Mouse (Mus musculus) liver, embryonic 14.5 days (tissue): ENCODE results near the gene Naa60. TPM values are rescaled to one million over a fixed set of nuclear protein-coding genes. Genes with fewer than 3 reads are reported as not detected.

Experiments used
- ATAC-seq: fragments of 200-750 bp; cut with Nextera tagmentation; 2 replicates; pipeline ENCODE4 v1.8.0; 2017; ENCODE audit warnings: moderate number of reproducible peaks, mild to moderate bottlenecking, moderate library complexity; ENCODE audit not compliant: insufficient read depth
- DNase-seq, 3 experiments: peaks; one replicate each; pipeline ENCODE4 v3.0.0-alpha.2; 2012 to 2013; ENCODE audit warnings: low read depth in 3 of 3, low spot score in 3 of 3
- H3K27ac ChIP-seq: fragments of 300-500 bp; sonication (generic); 2 replicates; pipeline ENCODE4 v1.5.1; 2014; ENCODE audit warnings: moderate library complexity, mild to moderate bottlenecking, control low read depth, inconsistent platforms
- H3K27me3 ChIP-seq: fragments of 300-500 bp; sonication (generic); 2 replicates; pipeline ENCODE4 v1.6.1; 2014; ENCODE audit warnings: mild to moderate bottlenecking, low read length, moderate library complexity; ENCODE audit not compliant: control insufficient read depth, insufficient read depth
- H3K36me3 ChIP-seq: fragments of 300-500 bp; sonication (generic); replicated peaks from 2 replicates; pipeline ENCODE4 v1.6.1; 2014; ENCODE audit warnings: low read depth; ENCODE audit not compliant: control insufficient read depth, insufficient read depth
- H3K4me1 ChIP-seq, 2 experiments: fragments of 200-500 bp in 1 of 2; fragments of 300-500 bp in 1 of 2; sonication (generic) in 1 of 2; replicated peaks; 2 replicates each; pipeline ENCODE4 v1.6.1; 2012 to 2014; ENCODE audit warnings: antibody characterized with exemption in 1 of 2, inconsistent platforms in 1 of 2, low read length in 1 of 2; ENCODE audit not compliant: control insufficient read depth in 2 of 2, insufficient read depth in 2 of 2
- H3K4me2 ChIP-seq: fragments of 300-500 bp; sonication (generic); 2 replicates; pipeline ENCODE4 v1.6.1; 2014; ENCODE audit warnings: low read depth, mild to moderate bottlenecking, control low read depth, moderate library complexity
- H3K4me3 ChIP-seq, 2 experiments: fragments of 200-500 bp in 1 of 2; fragments of 300-500 bp in 1 of 2; sonication (generic) in 1 of 2; 2 replicates each; pipeline ENCODE4 v1.5.1; 2012 to 2014; ENCODE audit warnings: low read depth in 2 of 2, low read length in 2 of 2, mild to moderate bottlenecking in 2 of 2, control low read depth in 1 of 2, inconsistent platforms in 1 of 2, moderate library complexity in 1 of 2; ENCODE audit not compliant: insufficient read depth in 1 of 2
- H3K9ac ChIP-seq: fragments of 300-500 bp; sonication (generic); replicated peaks from 2 replicates; pipeline ENCODE4 v1.6.1; 2014; ENCODE audit warnings: mild to moderate bottlenecking, control low read depth, moderate library complexity
- H3K9me3 ChIP-seq: fragments of 300-500 bp; sonication (generic); 2 replicates; pipeline ENCODE4 v1.6.1; 2016; ENCODE audit warnings: low read length, mixed read lengths; ENCODE audit not compliant: control insufficient read depth
- CTCF ChIP-seq: IDR thresholded peaks from 2 replicates; pipeline ENCODE4 v1.5.1; 2016; ENCODE audit warnings: antibody characterized with exemption, low read depth, control low read depth
- EP300 ChIP-seq: IDR thresholded peaks from 2 replicates; pipeline ENCODE4 v1.6.1; 2016; ENCODE audit warnings: antibody characterized with exemption, low read depth
- WGBS: fragments of 180-500 bp; shearing (Covaris S2); extraction: QIAGEN DNeasy Blood & Tissue Kit; methylation state at CpG from one replicate; pipeline ENCODE4 v1.1.7; 2014; ENCODE audit not compliant: insufficient replicate concordance; 5-methylcytosine and 5-hydroxymethylcytosine counted together
- polyA plus RNA-seq, 2 experiments: library from polyadenylated mRNA; depleted of rRNA in 1 of 2; stranded (reverse) in 1 of 2; unstranded in 1 of 2; fragments of >200 nt; fragmentation: Nextera tagmentation in 1 of 2; extraction: Ambion mirVana in 1 of 2; gene quantifications; 2 replicates each; pipeline versions ENCODE4 v1.2.1 to v1.2.3; 2012 to 2014

The Naa60 gene
- polyA plus RNA-seq, 2 experiments: 14.9 to 19.3 TPM

GRCm38 (mm10) chr16:3907471-3907870 is 35.3 kb downstream of the Naa60 start:
- Histone ChIP-seq H3K4me3 (no peak overlapping the region), H3K4me1 (peaks cover 0 to 5% of the 10 kb centered on the region in 2 experiments; a peak in 2 of 4 replicates), H3K9me3 (no peaks in the 10 kb centered on the region), H3K27me3 (no peaks in the 10 kb centered on the region), H3K9ac (no peak overlapping the region), H3K4me2 (no peak overlapping the region), H3K27ac (no peak overlapping the region), H3K36me3 (peaks cover 3% of the 10 kb centered on the region)
- TF ChIP-seq EP300: no peak
- TF ChIP-seq CTCF: no peak
- ATAC-seq (no peak), DNase-seq (no peak)
- WGBS: 63% methylated on average over 2 of the region's 2 CpGs

GRCm38 (mm10) chr16:3908537-3909111 is 36.4 kb downstream of the Naa60 start, which contains the start of the genes 1700037C18Rik and Cluap1:
TSS of gene 1700037C18Rik (minus strand) at chr16:3908689.
TSS of gene Cluap1 (plus strand) at chr16:3908801.
- Histone ChIP-seq H3K4me1 (peaks cover 0 to 5% of the 10 kb centered on the region in 2 experiments; a peak in 2 of 4 replicates), H3K4me3 (peak within 1 kb of the TSS; percentile 59 to 87), H3K27ac (peak within 1 kb of the TSS; percentile 39), H3K4me2 (peak within 1 kb of the TSS; percentile 86), H3K27me3 (no peaks in the 10 kb centered on the region), H3K9me3 (no peaks in the 10 kb centered on the region), H3K36me3 (peaks cover 10% of the 10 kb centered on the region), H3K9ac (peak within 1 kb of the TSS; percentile 65)
- whole genome bisulfite sequencing: under 1% methylated on average over 33 of the region's 33 CpGs
- TF ChIP-seq EP300 (no peak), CTCF (peak; percentile 97)
- ATAC-seq (peak; percentile 97), DNase-seq (peak; percentile 85 to 88 (median 85))

GRCm38 (mm10) chr16:3909118-3909517 is 36.9 kb downstream of the Naa60 start:
- Histone ChIP-seq H3K27me3 (no peaks in the 10 kb centered on the region), H3K27ac (no peak overlapping the region), H3K4me3 (peak overlapping the region; percentile 59 to 87), H3K4me1 (peaks cover 0 to 5% of the 10 kb centered on the region in 2 experiments; a peak in 2 of 4 replicates), H3K36me3 (peaks cover 8% of the 10 kb centered on the region), H3K4me2 (peak overlapping the region; percentile 86), H3K9me3 (no peaks in the 10 kb centered on the region), H3K9ac (peak overlapping the region; percentile 65)
- WGBS: 1% methylated on average over 20 of the region's 20 CpGs
- TF ChIP-seq EP300 (no peak), CTCF (no peak)
- ATAC-seq: no peak
- no peak for DNase-seq

- Histone ChIP-seq H3K27me3 (no peaks in the 10 kb centered on the region), H3K27ac (no peak overlapping the region), H3K4me3 (no peak overlapping the region), H3K9ac (no peak overlapping the region), H3K4me2 (no peak overlapping the region), H3K36me3 (peaks cover 6% of the 10 kb centered on the region), H3K9me3 (no peaks in the 10 kb centered on the region), H3K4me1 (no peaks in the 10 kb centered on the region)
- 76% methylated on average over 2 of the region's 2 CpGs for WGBS
- no peak for TF ChIP-seq CTCF
- ATAC-seq (no peak), DNase-seq (no peak)
Measured at GRCm38 (mm10) chr16:3920756-3921155, 48.6 kb downstream of the Naa60 start.

- Histone ChIP-seq H3K4me1 (no peaks in the 10 kb centered on the region), H3K27ac (no peak overlapping the region)
- WGBS: 69% methylated on average over 3 of the region's 3 CpGs
Measured at GRCm38 (mm10) chr16:3923515-3923914, 51.3 kb downstream of the Naa60 start.

More at GRCm38 (mm10) chr16:3923515-3923914, 51.3 kb downstream of the Naa60 start:
- DNase-seq: no peak
- no peak for ATAC-seq
- Histone ChIP-seq H3K4me2 (no peak overlapping the region), H3K9ac (no peak overlapping the region), H3K27me3 (no peaks in the 10 kb centered on the region), H3K36me3 (peaks cover 6% of the 10 kb centered on the region), H3K9me3 (no peaks in the 10 kb centered on the region), H3K4me3 (no peak overlapping the region)
- TF ChIP-seq CTCF: no peak
- no peak for TF ChIP-seq EP300
